Mouse (Mus musculus) bone marrow macrophage, adult 2 months (primary cell): Measurements from ENCODE around the gene Lamtor4. TPM values are rescaled to one million over a fixed set of nuclear protein-coding genes. Genes with fewer than 3 reads are reported as not detected.

Experiments used
- H3K27ac ChIP-seq: 2 replicates; pipeline ENCODE4 v1.5.1; 2012; ENCODE audit warnings: low read depth, low read length; ENCODE audit not compliant: insufficient read depth
- H3K4me1 ChIP-seq: 2 replicates; pipeline ENCODE4 v1.6.1; 2012; ENCODE audit warnings: low read length; ENCODE audit not compliant: control insufficient read depth, insufficient read depth
- H3K4me3 ChIP-seq: 2 replicates; pipeline ENCODE4 v1.5.1; 2012; ENCODE audit warnings: mild to moderate bottlenecking, low read length, moderate library complexity; ENCODE audit not compliant: insufficient read depth
- CTCF ChIP-seq: IDR thresholded peaks from 2 replicates; pipeline ENCODE4 v1.5.1; 2012; ENCODE audit warnings: low read depth, mild to moderate bottlenecking, low read length, moderate library complexity
- POLR2A ChIP-seq: IDR thresholded peaks from 2 replicates; pipeline ENCODE4 v1.6.1; 2012; ENCODE audit warnings: mild to moderate bottlenecking, low read depth, low read length, borderline replicate concordance
- polyA plus RNA-seq: library from polyadenylated mRNA; stranded (reverse); fragments of >200 nt; gene quantifications from 2 replicates; pipeline ENCODE4 v1.2.4, GENCODE M21; 2012; ENCODE audit not compliant: missing spikeins, insufficient read depth, insufficient read length

The Lamtor4 gene
- polyA plus RNA-seq, 1 experiment, result 96.8 TPM

DNA sequence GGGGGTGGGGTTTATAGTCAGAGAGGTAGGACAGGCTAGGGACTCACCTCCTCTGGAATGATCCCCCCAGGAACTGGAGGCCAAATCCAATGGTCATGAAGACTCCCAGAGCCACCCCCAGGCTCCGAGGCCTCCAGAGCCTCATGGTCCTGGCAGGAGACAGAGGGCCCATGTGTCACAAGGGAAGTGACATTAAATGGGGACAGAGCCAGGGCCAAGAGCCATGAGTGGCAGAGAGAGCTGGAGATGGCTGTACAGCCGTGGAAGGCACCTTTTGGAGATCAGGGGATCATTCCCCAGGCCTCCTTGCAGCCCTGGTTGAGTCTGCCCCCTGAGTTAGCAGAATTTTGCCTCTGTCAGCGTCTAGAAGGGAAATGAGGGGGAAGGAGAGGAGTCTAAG, 15.9 kb downstream of the Lamtor4 start:
- Histone ChIP-seq H3K4me1 (no peaks in the 10 kb centered on the region; the same call in 1 of the 2 replicates), H3K27ac (no peak overlapping the region), H3K4me3 (no peak overlapping the region)
- TF ChIP-seq POLR2A, result no peak
- no peak for TF ChIP-seq CTCF

DNA sequence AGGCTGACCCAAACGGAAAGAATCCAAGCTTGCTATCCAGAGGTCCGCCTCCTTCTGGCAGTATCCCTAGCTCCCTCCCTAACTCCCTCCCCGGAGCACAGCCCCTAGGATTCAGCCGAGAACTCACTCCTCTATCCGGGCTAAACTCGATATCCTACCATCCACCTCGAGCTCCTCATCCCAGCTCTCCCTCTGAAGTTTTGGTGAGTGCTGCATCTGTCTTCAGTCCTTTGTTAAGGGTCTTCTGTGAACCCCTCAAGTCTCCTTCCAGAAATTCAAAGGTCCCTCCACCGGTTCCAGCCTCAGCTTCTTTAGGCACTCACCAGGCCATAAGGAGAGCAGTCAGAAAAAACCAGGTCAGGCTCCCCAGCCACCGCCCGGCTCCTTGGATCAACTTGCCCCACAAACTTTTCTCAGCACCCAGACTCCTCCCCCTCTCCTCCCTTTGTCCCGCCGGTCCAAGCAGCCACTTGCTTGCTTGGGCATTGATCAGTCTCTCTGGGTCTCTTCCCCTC, 17.2 kb downstream of the Lamtor4 start, which contains the start of gene Gal3st4:
Gal3st4 (minus strand) TSS at position 432 of the 515 bp plus-strand sequence.
- Histone ChIP-seq H3K27ac (no peak within 1 kb of the TSS), H3K4me1 (no peaks in the 10 kb centered on the region; the same call in 1 of the 2 replicates), H3K4me3 (no peak within 1 kb of the TSS)
- no peak for TF ChIP-seq CTCF
- TF ChIP-seq POLR2A, result no peak

DNA sequence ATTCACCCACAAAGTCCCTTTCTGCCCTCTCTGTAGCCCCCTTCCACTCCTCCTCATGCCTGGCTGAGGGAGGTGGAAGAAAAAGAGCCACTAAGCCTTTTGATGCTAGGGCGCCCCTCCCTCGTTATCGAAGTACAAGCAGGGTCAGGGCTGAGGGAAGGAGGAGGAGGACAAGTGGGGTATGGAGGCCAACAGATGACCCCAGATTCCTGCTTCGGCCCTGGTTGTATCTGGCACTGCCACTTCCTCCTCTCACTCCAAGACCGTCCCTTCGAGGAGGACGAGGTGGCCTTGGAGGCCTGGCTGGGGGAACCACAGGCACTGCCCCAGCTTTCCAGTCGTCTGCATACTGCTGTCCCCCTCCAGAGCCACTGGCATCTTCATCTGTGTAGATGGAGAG, 18.9 kb downstream of the Lamtor4 start:
- Histone ChIP-seq H3K4me1 (no peaks in the 10 kb centered on the region; the same call in 1 of the 2 replicates), H3K27ac (no peak overlapping the region), H3K4me3 (no peak overlapping the region)

DNA sequence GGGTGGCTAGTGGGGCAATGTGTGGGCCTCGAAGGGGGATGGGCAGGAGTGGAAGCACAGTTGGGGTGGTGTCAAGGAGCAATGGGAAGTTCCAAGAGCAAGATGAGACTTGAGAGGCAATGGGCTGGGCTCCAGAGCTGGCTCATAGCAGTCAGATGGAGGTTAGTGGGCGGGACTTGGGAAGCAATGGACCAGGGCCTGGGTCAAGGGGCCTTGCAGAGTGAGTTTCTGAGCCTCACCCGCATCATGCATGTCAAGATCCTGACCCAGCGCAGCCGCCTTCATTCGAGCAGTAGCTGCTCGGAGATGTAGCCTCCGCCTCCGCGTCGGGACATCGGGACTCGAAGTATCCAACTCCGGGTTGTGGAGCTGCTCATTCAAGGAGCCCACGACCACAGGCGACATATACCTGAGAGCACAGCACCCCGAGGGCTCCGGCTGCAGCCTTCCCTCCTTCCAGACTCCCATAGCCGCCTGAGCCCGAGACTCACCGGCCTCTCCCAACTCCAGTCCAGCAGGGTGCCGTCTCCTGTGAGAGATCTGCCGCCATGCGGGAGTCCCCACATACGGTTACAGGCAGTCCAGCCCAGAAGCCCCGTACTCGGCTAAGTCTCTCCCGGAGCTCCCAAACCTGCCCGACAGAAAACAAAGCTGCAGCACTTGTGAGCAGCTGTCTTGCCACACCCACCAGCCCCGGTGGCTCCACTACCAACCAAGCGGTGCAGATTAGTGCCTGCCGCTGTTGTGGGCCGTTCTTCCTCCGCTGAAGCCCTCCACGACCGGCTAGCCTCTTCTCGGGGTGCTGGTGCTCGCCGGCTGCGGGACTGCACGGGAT, 20.2 kb downstream of the Lamtor4 start:
- no peak overlapping the region for H3K4me3 ChIP-seq
- no peak overlapping the region for H3K27ac ChIP-seq
- peaks cover 2% of the 10 kb centered on the region; the same call in 1 of the 2 replicates for H3K4me1 ChIP-seq
- no peak for TF ChIP-seq POLR2A
- TF ChIP-seq CTCF, result no peak

More for the DNA sequence above, 18.9 kb downstream of the Lamtor4 start:
- TF ChIP-seq CTCF (no peak), POLR2A (no peak)

DNA sequence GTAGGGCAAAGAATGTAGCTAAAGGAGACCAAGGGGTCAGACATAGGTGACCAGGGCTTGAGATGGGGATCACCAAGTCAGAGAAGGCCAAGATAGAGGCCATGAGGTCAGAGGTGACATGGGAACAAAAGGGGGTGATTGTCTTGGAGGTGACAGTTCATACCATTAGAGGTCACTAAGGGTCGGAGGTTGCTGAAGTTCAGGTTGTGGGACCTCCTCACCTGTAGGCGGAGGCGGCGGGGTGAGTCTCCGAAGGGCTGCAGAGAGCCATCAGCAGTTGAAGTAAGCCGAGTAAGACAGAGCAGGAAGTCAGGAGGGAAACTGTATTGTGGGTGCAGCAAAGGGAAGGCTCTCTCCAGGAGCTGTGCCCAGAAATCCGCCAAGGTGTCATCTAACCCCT, 22.7 kb downstream of the Lamtor4 start:
- Histone ChIP-seq H3K4me1 (peaks cover 3% of the 10 kb centered on the region; the same call in 1 of the 2 replicates), H3K27ac (no peak overlapping the region), H3K4me3 (no peak overlapping the region)
- TF ChIP-seq POLR2A (no peak), CTCF (no peak)

DNA sequence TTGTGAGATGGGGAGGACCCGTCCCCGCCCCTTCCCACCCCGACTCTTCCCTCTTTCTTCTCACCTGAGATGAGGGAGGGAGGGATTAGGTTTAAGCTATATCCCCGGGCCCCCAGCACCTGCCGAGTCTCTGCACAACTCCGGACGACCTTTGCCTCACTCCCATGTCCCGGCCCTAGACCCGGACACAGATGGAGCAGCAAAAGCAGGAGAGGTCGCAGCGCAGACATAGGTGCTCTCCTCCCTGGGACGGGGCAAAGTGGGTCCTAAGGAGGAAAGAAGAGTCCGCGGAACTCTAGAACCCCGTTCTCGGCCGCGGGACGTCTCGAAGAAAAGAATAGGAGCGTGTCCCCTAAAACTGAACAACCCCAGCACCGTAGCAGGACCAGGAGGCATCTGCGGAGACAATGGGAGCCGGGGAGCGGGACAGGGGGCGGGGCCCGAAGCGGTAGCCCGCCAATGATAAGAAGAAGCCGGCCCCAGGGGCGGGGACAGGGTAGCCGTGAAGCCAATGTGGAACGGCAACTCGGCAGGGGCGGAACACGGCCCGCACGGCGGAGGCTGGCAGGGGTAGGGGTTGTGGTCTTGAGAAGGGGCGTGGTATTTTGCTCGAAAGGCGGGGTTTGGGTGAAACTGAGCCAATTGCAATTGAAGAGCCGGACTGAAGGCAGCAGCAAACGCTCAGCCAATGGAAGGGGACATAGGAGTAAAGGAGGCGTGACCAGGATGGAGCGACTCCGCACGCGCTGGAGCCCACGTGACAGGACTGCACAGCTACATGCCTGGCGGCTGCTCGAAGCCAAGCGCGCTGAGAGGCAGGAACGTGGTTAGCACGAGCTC, 24.5 kb downstream of the Lamtor4 start, which contains the start of the genes Gm43720, Gpc2 and Stag3:
Gm43720 (minus strand) TSS at position 374 of the 840 bp plus-strand sequence.
Gpc2 (minus strand) TSS at position 421 of the 840 bp plus-strand sequence.
Stag3 (plus strand) TSS at position 656 of the 840 bp plus-strand sequence.
- Histone ChIP-seq H3K4me3 (peak within 1 kb of the TSS; percentile 55), H3K27ac (no peak within 1 kb of the TSS), H3K4me1 (peaks cover 3% of the 10 kb centered on the region; the same call in 1 of the 2 replicates)
- TF ChIP-seq POLR2A (no peak), CTCF (no peak)

DNA sequence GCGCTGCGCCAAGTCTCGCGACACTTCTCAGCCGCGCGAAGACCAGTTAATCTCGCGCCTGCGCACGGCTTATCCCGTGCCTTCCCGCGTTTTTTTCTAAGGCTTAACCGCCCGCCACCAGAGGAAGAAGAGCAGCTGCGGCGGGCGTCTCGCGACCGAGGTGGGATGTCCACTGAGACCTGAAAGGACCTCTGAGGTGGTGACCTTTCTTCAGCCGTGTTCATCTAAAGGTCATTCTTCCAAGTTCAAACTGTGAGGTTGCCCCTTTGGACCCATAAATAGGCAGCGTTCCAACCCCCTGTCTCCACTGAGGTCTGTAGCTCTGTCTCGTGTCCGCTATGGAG, 25.1 kb downstream of the Lamtor4 start:
- no peak for TF ChIP-seq POLR2A
- H3K27ac ChIP-seq, result no peak overlapping the region
- H3K4me3 ChIP-seq, result peak overlapping the region; percentile 55
- peaks cover 3% of the 10 kb centered on the region; the same call in 1 of the 2 replicates for H3K4me1 ChIP-seq

DNA sequence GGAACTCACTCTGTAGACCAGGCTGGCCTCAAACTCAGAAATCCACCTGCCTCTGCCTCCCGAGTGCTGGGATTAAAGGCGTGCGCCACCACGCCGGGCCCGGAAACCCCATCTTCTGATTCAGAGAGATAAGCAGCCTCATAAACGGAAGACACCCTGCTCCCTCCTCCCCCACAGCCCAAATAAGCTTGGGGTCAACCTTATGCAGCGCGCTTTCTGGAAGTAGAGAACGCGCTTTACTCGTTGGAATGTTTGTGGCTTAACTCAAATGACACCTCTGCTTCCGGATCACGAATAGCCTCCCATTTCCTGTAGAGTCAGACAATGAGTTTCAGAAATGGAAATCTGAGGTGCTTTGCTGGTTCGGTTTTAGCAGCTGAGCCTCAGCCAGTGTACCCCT, 25.5 kb downstream of the Lamtor4 start:
- no peak for TF ChIP-seq POLR2A
- no peak for TF ChIP-seq CTCF
- H3K27ac ChIP-seq, result no peak overlapping the region
- peaks cover 3% of the 10 kb centered on the region; the same call in 1 of the 2 replicates for H3K4me1 ChIP-seq
- H3K4me3 ChIP-seq, result no peak overlapping the region

DNA sequence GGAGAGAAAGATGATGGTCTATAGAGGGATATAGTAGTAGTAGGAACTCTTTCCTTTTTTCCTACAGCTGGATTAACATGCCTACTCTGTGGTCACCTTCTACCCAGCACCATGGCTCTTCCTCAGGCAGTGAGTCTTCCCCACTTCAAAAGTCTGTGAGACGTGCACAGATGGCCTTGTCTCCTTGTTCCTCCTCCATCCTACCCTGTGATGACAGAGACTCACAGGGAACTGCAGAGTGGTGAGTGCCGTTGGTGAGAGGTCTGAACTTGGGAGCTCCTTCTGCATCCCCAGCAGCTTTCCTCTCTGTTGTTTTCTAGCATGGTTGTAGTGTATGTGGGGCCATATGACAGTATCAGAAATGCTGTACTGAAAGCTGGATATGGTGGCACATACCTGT, 26.5 kb downstream of the Lamtor4 start:
- Histone ChIP-seq H3K4me3 (no peak overlapping the region), H3K27ac (no peak overlapping the region), H3K4me1 (peaks cover 3% of the 10 kb centered on the region; the same call in 1 of the 2 replicates)
- TF ChIP-seq CTCF (no peak), POLR2A (no peak)

DNA sequence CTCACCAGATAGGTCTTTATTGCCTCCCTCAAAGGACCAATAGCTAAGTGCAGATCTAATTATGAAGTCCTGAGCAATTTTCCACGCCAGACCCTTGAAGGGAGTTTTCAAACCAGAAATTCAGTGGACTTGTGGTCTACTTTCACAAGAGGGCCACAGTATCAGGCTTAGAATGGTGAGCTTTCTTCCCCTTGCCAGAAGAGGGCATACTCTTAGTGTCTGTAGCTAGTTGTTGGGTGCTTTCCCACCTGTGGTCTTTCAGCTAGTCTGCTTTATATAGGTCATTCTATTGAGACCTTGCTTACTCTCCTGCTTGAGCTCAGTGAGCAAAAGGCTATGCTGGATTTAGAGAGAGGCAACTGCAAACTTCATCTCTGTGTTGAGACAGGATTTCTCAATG, 28.3 kb downstream of the Lamtor4 start:
- Histone ChIP-seq H3K4me1 (peaks cover 3% of the 10 kb centered on the region; the same call in 1 of the 2 replicates), H3K27ac (no peak overlapping the region), H3K4me3 (no peak overlapping the region)
- TF ChIP-seq POLR2A, result no peak
- no peak for TF ChIP-seq CTCF
